Mouse (Mus musculus) cerebellum, adult 18-20 months (tissue): ENCODE measurements around the gene Fam184b.
A peak's percentile ranks its signal among the peaks of the same experiment; 100 is the strongest.

Source experiments
- DNase-seq, 2 experiments: peaks; one replicate each; pipeline ENCODE4 v3.0.0; 2021

The Fam184b gene

DNA sequence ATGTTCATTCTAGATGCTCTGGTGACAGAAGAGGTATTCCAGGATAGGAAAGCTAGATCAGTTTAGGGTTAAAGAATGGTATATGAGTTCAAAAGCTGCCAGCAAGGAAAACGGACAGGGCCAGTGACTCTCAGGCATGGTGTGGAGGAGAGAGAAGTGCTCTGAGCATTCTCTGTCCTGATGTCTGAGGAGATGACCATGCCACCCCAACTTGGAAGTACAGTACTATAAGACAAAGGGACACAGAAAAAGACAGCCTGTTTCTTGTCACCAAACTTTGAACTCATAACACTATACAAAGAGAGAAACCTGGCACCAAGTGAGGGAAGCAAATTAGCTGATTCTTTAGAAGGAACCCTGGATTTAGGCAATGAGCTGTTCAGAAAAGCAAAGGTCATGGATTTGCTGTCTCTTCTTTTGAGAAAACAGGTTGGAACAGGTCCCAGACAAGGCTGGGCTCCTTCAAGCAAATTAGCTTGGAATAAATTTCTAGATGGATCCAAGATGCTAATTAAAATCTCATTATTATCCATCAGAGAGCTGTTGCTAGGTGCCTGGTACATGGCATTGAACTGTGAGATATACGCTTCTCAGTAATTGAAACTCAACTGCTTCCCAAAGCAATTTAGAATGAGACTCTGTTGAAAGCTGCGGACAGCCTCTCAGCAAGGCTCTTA, 43.9 kb downstream of the Fam184b start:
- no peak for DNase-seq

GRCm38 (mm10) chr5:45593276-45593675, 46.1 kb downstream of the Fam184b start:
- DNase-seq, result no peak

DNA sequence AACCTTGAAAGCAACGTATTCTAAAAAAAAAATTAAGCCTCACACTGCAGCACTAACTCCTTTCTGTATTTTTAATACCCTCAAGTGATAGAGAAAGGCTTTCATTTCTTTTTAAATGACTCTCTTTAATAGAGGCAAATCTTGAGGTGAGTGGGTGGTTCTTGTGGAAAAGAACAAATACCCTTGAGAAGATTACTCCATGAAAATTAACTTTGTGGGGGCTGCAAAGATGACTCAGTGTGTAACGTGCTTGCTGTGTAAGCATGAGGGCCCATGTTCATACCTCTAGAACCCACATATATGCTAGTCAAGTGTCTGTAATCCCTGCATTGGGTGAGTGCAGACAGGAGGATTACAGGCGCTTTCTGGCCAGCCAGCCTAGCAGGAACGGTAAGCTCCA, 49.3 kb downstream of the Fam184b start:
- DNase-seq, result no peak

- peak; percentile 22 to 25 for DNase-seq
Measured at GRCm38 (mm10) chr5:45584601-45585000, 54.8 kb downstream of the Fam184b start.

GRCm38 (mm10) chr5:45580279-45580678, 59.1 kb downstream of the Fam184b start:
- DNase-seq, result no peak

DNA sequence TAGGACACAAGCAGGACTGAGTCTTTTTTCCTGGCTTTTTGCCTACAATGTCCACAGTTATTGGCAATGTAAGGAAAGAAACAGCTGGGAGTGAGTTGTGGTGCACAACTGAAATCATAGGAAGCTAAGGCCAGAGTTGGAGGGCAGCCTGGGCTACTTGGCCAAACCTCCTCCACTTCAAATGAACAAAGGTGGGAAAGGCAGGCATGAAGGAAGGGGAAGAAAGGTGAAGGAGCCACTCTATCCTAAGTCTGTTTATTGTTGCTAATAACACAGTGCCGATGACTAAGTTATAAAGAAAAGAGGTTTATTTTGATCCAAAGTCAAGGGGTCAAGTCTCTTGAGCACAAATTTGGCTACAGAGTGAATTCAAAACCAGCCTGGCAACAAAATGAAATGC, 62.0 kb downstream of the Fam184b start:
- no peak for DNase-seq

- no peak for DNase-seq
Measured at GRCm38 (mm10) chr5:45576716-45577115, 62.7 kb downstream of the Fam184b start.

GRCm38 (mm10) chr5:45572816-45573215, 66.6 kb downstream of the Fam184b start:
- no peak for DNase-seq

GRCm38 (mm10) chr5:45565829-45566228, 73.6 kb downstream of the Fam184b start:
- DNase-seq, result no peak

- DNase-seq, result no peak
Measured at GRCm38 (mm10) chr5:45564054-45564453, 75.4 kb downstream of the Fam184b start.

GRCm38 (mm10) chr5:45549586-45549985, 89.8 kb downstream of the Fam184b start:
- no peak for DNase-seq

- DNase-seq, result peak; percentile 65 to 71
Measured at GRCm38 (mm10) chr5:45543374-45543773, 96.0 kb downstream of the Fam184b start.

GRCm38 (mm10) chr5:45539502-45539901, 99.9 kb downstream of the Fam184b start:
- no peak for DNase-seq

DNA sequence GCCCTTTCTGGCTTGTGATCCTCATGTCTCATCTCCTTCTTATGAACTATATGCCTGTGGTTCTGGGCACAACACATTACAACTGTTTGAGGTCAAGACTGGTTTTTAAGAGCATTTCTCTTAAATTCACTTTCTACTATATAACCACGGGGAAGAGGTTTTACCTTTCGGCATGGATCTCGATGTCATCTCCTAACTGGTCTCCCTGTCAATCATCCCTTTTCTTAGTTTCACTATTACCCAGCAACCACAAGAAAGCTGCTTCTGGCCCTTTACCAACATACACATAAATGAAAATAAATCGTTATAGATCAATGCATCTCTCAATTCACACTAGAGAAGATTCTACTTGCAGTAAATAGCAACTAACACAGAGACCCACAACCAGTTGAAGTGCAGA, 104.2 kb downstream of the Fam184b start:
- DNase-seq, result no peak

- DNase-seq, result peak; percentile 65 to 78
Measured at GRCm38 (mm10) chr5:45534319-45535098, 104.9 kb downstream of the Fam184b start.

DNA sequence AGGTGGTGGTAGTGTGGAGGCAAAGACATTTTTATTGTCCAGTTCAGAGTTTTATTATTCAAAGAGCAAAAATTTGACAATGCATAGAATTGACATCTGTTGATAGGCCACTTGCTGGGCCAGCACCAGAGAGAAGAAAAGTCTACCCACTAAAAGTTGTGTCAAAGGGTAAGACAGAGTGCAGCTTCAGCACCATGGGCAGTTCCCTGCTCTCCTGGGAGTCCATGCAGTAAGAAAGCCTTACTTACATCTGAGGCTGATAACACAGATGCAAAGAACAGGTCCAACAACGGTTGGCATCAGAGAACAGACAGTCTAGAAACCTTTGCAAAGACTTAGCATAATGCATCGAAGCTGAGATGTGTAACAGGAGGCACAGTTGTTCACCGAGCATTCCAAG, 109.7 kb downstream of the Fam184b start:
- DNase-seq, result no peak

- DNase-seq, result no peak
Measured at GRCm38 (mm10) chr5:45526338-45526737, 113.1 kb downstream of the Fam184b start.

- no peak for DNase-seq
Measured at GRCm38 (mm10) chr5:45525101-45525500, 114.3 kb downstream of the Fam184b start.

DNA sequence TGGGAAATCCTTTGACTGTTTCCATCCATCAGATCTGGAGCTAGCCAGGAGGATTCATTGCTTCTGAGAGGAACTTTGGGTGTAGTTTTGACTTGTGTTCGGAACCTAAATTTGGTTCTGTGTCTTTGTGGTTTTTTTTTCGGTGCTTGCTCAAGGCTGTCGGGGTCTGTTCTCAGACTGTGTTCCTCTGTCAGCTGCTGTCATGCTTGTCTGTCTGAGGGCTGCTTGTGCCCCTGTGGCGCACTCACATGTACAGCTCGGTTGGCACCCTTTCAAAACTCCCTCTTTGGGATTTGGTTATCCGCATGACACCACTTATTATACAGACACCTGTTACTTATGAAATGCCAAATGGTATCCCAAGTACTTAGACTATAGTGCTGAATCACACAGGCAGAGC, 117.8 kb downstream of the Fam184b start:
- no peak for DNase-seq

GRCm38 (mm10) chr5:45520809-45521110, 118.7 kb downstream of the Fam184b start:
- DNase-seq, result no peak

- DNase-seq, result peak; percentile 94 to 96
Measured at GRCm38 (mm10) chr5:45519960-45520808, 119.2 kb downstream of the Fam184b start, which contains the start of gene Med28. Med28 (plus strand) TSS chr5:45520229.

DNA sequence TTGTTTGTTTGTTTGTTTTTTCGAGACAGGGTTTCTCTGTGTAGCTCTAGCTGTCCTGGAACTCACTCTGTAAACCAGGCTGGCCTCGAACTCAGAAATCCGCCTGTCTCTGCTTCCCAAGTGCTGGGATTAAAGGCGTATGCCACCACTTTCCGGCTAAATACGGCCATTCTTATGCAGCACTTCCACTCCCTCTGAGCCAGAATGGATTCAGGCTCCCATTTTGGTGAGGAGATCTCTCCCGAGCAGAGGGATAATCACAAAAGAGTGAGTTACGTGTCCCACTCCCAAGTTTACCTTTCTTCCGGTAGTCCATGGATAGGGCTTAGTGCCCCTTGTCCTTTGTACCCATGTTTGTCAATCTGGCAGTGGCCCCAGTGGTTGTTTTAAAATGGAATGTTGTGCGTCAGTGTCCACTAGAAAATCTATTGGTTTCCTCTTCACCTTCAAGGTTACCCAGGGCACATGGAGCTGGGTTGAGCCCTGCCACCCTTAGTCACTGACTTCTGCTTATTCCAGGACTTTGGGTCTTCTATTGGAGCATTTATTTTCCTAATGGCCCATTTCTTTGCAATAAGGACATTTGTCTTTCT, 124.2 kb downstream of the Fam184b start:
- no peak for DNase-seq

DNA sequence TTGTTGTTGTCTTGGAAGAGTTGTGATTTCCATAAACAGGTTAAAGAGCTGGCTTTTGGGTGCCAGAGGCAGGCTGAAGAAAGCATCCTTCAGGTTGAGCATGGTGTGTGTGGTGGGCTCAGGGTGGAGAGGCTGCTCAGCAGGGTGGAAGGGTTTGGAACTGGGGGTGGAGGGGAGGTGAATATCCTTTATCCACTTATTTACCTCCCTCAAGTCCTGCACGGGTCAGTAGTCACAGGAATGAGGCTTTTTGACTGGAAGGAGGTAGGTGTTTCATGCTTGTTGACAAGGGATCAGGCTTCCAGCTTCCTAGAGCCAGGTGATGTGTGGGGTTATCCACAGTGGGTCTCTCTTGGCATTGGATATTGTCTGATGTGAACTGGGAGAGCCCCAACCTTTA, 124.8 kb downstream of the Fam184b start:
- DNase-seq, result no peak
